ENCODE assay signal across 8 mouse cellular contexts in genomic region chr2:170183851-170184174, GRCm38 (mm10). TPM values are rescaled to one million over a fixed set of nuclear protein-coding genes. Genes with fewer than 3 reads are reported as not detected.
DNase-seq lines count a peak whose midpoint lies in the region; ATAC-seq and TF ChIP-seq lines count a peak whose summit lies in the region.

No protein-coding gene starts in this region.

- DNase-seq in heart, postnatal 14 days, result no peak
- no peak for DNase-seq in hindbrain, postnatal 0 days (ENCODE audit: low spot score)
- peak; percentile 87 for DNase-seq in midbrain, embryonic 11.5 days (ENCODE audit: low spot score, missing footprints)
- DNase-seq in gastrocnemius, postnatal 4 days (ENCODE audit: low spot score in 2 of 2), result no peak
- no peak for DNase-seq in embryo, embryonic 10.5 days (ENCODE audit: low spot score)

- H3K4me2 ChIP-seq in heart, embryonic 11.5 days, result peak overlapping the region; percentile 71
- H3K4me2 ChIP-seq in hindbrain, postnatal 0 days (ENCODE audit: low read depth, low read length), result peak overlapping the region; percentile 71; the same call in 1 of the 2 replicates
- H3K4me2 ChIP-seq in midbrain, embryonic 11.5 days, result peak overlapping the region; percentile 61

- 69% methylated on average over 4 of the region's 4 CpGs for WGBS in heart, embryonic 11.5 days (ENCODE audit: insufficient replicate concordance)
- WGBS in hindbrain, postnatal 0 days, result 61% methylated on average over 4 of the region's 4 CpGs
- 82% methylated on average over 4 of the region's 4 CpGs for whole genome bisulfite sequencing in midbrain, embryonic 11.5 days

- no peak overlapping the region for H3K9ac ChIP-seq in heart, embryonic 11.5 days (ENCODE audit: low read depth, low read length)
- no peak overlapping the region for H3K9ac ChIP-seq in hindbrain, postnatal 0 days (replicated peaks; ENCODE audit: low read length)
- H3K9ac ChIP-seq in midbrain, embryonic 11.5 days (ENCODE audit: low read length), result no peak overlapping the region

- H3K36me3 ChIP-seq in heart, embryonic 11.5 days (ENCODE audit: control insufficient read depth, insufficient read depth, low read length), result no peaks in the 10 kb centered on the region
- no peaks in the 10 kb centered on the region for H3K36me3 ChIP-seq in hindbrain, postnatal 0 days (ENCODE audit: insufficient read depth, low read length)
- H3K36me3 ChIP-seq in midbrain, embryonic 11.5 days (ENCODE audit: control insufficient read depth, insufficient read depth, low read length), result no peaks in the 10 kb centered on the region

- no peak overlapping the region for H3K4me3 ChIP-seq in heart, embryonic 11.5 days (ENCODE audit: low read depth, low read length)
- no peak overlapping the region for H3K4me3 ChIP-seq in brown adipose tissue, adult 24 weeks (ENCODE audit: insufficient read depth, low read depth, low read length)
- peak overlapping the region; percentile 41; the same call in 1 of the 2 replicates for H3K4me3 ChIP-seq in hindbrain, postnatal 0 days (ENCODE audit: low read length)
- H3K4me3 ChIP-seq in midbrain, embryonic 11.5 days (ENCODE audit: low read depth, low read length), result peak overlapping the region; percentile 39; the same call in 1 of the 2 replicates

- ATAC-seq in heart, embryonic 11.5 days (replicated peaks; ENCODE audit: insufficient number of reproducible peaks, low FRiP score, low TSS enrichment), result no peak
- ATAC-seq in hindbrain, postnatal 0 days, result no peak
- no peak for ATAC-seq in midbrain, embryonic 11.5 days (ENCODE audit: low FRiP score)
- ATAC-seq in monocyte, adult 5-6 weeks (replicated peaks; ENCODE audit: insufficient number of reproducible peaks, low FRiP score, low TSS enrichment, poor library complexity, severe bottlenecking), result no peak

- intact Hi-C loops in heart, postnatal 14 days (cut with DNase I), result no loop called here

- H3K9me3 ChIP-seq in heart, embryonic 11.5 days (replicated peaks; ENCODE audit: control insufficient read depth, low read length), result no peaks in the 10 kb centered on the region
- H3K9me3 ChIP-seq in hindbrain, postnatal 0 days (ENCODE audit: low read length), result no peaks in the 10 kb centered on the region
- H3K9me3 ChIP-seq in midbrain, embryonic 11.5 days (ENCODE audit: control insufficient read depth, low read length), result no peaks in the 10 kb centered on the region

- no peak overlapping the region for H3K27ac ChIP-seq in heart, embryonic 11.5 days (ENCODE audit: low read depth, low read length)
- 0 out of 2 replicates have a peak overlapping the region, but pooled peaks have one; percentile 38 for H3K27ac ChIP-seq in brown adipose tissue, adult 24 weeks (replicated peaks; ENCODE audit: low read depth, low read length)
- no peak overlapping the region for H3K27ac ChIP-seq in hindbrain, postnatal 0 days
- H3K27ac ChIP-seq in midbrain, embryonic 11.5 days (ENCODE audit: low read depth, low read length), result no peak overlapping the region

- TF ChIP-seq CTCF in hindbrain, postnatal 0 days (IDR thresholded peaks at IDR 0.05; ENCODE audit: low read depth), result no peak

- H3K27me3 ChIP-seq in heart, embryonic 11.5 days (ENCODE audit: control insufficient read depth, insufficient read depth, low read length), result no peaks in the 10 kb centered on the region
- H3K27me3 ChIP-seq in hindbrain, postnatal 0 days (ENCODE audit: insufficient read depth, low read length), result no peaks in the 10 kb centered on the region
- H3K27me3 ChIP-seq in midbrain, embryonic 11.5 days (ENCODE audit: control insufficient read depth, insufficient read depth, low read length), result no peaks in the 10 kb centered on the region

- H3K4me1 ChIP-seq in heart, embryonic 11.5 days (ENCODE audit: control insufficient read depth, insufficient read depth, low read length), result peaks cover 4% of the 10 kb centered on the region; the same call in 1 of the 2 replicates
- peaks cover 4% of the 10 kb centered on the region; the same call in 1 of the 2 replicates for H3K4me1 ChIP-seq in brown adipose tissue, adult 24 weeks (ENCODE audit: control insufficient read depth, insufficient read depth, insufficient read length, low read length)
- no peaks in the 10 kb centered on the region for H3K4me1 ChIP-seq in hindbrain, postnatal 0 days (ENCODE audit: insufficient read depth, low read length)
- no peaks in the 10 kb centered on the region; the same call in 1 of the 2 replicates for H3K4me1 ChIP-seq in midbrain, embryonic 11.5 days (ENCODE audit: control insufficient read depth, insufficient read depth, low read length)

RNA-seq across cellular contexts. Expression of gene Zfp217, which starts 35.9 kb away (rescaled TPM):
- polyA plus RNA-seq in heart, embryonic 11.5 days (2014; fragmentation: Nextera tagmentation; extraction: Ambion mirVana), result 2.9 and 3.7 TPM in 2 replicates
- 10 to 100 TPM; 14.3 to 17.1 TPM for total RNA-seq in heart, postnatal 14 days (2021)
- 5.3 and 7.2 TPM in 2 replicates for polyA plus RNA-seq in brown adipose tissue, adult 24 weeks (2012; ENCODE audit: insufficient read depth, insufficient read length, missing spikeins)
- total RNA-seq in hindbrain, postnatal 0 days (2014; rRNA removed), result 3.5 and 8.5 TPM in 2 replicates
- polyA plus RNA-seq in hindbrain, postnatal 0 days (2015; fragmentation: Nextera tagmentation; extraction: Ambion mirVana), result 0.59 and 0.61 TPM in 2 replicates
- 3.0 and 3.2 TPM in 2 replicates for polyA plus RNA-seq in midbrain, embryonic 11.5 days (2014; fragmentation: Nextera tagmentation; extraction: Ambion mirVana)
- total RNA-seq in gastrocnemius, postnatal 4 days (2021), result 10 to 100 TPM; 14.1 to 15.1 TPM
- 28.3 to 57.4 TPM (median 42.9 TPM) in 3 replicates for total RNA-seq in monocyte, adult 5-6 weeks (2017)

Comparison
In these comparisons a context has a peak if more than half of its experiments do, and no peak if none do; other contexts are left out.
1. H3K4me3 ChIP-seq: peak in hindbrain, postnatal 0 days (single experiment) and midbrain, embryonic 11.5 days (single experiment); none in heart, embryonic 11.5 days (single experiment) and brown adipose tissue, adult 24 weeks (single experiment).
2. Peak in every context shown above with its lines, with median percentiles within 50 percentile points of each other: H3K4me2 ChIP-seq.